Mouse (Mus musculus): ENCODE results near the gene Papss2.

The Papss2 gene

DNA sequence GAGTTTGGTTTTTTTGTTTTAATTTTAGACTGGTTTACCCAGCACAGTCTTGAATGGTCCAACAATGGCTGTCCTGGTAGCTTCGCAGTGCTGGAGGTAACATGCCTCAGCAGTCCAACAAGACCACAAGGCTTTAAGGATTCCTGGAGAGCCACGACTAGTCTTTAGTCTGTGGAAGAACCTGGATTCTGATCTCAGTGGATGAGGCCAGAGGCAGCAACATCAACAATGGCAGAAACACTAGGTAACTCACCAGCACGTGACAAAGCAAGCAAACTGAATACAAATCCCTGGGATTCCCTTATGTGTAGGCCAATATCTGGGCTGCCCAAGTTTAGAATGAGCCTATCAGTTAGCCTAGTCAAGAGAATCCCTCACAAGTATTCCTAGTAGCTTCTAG is 117.9 kb downstream of the Papss2 start:
- no peak for DNase-seq

- peak; percentile 72 for DNase-seq
These were observed 119.6 kb downstream of the Papss2 start for GRCm38 (mm10) chr19:32715201-32715600.

DNA sequence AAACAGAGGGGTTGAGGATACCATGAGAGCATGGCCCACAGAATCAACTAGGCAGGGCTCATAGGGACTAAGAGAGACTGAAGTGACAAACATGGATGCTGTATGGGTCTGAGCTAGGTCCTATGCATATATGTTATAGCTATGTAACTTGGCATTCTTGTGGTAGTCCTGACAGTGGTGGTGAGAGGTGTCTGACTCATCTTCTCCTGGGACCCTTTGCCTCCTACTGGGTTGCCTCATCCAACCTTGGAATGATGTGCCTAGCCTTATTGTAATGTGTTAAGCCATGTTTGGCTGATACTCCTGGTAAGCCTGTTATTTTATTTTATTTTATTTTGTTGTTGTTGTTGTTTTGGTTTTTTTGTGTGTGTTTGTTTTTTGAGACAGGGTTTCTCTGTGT is 120.1 kb downstream of the Papss2 start:
- DNase-seq: no peak

All from liver (tissue).